Mouse (Mus musculus) spleen, postnatal 14 days (tissue): Measurements from ENCODE around the gene Crybg1.
"Not testable (repeated sequence)": the region's sequence is repeated elsewhere in the genome, so short reads cannot be mapped to it uniquely, and the experiment has no call there.

Source experiments
- DNase-seq, 2 experiments: peaks; one replicate each; pipeline ENCODE4 v3.0.0; 2021 to 2022; ENCODE audit warnings: low spot score in 2 of 2

Crybg1 gene

GRCm38 (mm10) chr10:43973244-43973643 lies 175.4 kb downstream of the Crybg1 start:
- no peak for DNase-seq

GRCm38 (mm10) chr10:43964943-43965342 lies 183.7 kb downstream of the Crybg1 start:
- DNase-seq, result no peak

- DNase-seq, result peak; percentile 17 to 58
These were observed 194.7 kb downstream of the Crybg1 start for GRCm38 (mm10) chr10:43953942-43954341.

DNA sequence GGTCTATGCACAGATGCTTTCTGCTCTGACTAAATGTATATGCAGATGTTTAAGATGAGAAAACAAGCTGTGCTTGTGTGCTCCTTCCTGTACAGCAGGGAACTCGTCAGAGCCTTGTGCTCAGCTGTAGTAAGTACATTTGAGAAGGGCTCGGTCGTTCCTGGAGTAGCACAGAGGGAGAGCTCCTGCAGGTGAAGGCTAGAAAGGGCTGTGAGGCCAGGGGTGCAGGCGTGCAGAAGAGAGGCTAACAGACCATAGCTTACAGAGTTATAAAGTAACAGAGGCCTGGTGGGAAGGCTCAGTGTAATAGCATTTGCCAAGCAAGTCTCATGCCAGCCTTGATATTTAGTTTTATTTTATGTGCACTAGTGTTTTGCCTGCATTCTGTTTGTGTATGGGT lies 203.2 kb downstream of the Crybg1 start:
- no peak for DNase-seq

DNA sequence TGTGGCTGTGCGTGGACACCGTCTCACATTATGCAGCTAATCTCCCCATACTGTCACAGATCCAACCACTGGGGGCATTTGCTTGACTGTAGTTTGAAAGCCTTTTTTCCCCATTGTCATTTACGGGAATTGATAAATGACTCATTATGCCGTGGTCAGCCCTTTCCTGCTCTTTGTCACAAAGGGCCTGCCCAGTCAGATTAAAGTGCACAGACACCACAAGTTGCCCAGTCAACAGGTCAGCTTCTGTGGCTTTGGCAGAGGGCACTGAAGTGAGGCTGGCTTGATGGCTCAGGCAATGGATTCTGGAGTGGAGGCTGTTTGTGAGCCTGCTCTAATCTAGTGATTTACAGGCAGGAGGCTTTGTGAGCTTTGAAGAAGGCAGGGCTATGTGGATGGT lies 204.9 kb downstream of the Crybg1 start:
- no peak for DNase-seq

DNA sequence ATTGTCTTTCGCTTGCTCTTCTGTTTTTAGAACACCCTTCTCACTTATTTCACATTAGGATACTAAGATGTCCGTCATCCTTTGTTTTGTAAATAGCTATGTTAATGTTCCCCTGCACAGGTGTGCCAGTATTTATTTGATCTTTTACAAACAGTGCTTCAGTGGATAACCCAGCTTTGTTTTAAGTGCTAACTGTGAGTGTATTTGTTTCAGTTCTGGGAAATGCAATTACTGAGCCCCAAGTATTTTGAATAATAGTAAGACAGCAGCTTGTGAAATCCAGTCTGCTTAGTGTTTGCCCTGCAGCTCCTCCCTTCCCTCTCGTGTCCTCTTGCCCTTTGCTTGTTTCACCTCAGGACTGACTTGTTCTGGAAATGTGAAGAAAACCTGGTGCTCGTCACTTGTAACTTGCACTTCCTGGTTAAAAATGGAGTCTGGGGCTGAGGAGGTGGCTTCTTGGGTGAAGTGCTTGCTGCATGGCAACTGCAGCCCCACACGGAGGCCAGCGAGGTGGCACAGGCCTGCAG lies 209.5 kb downstream of the Crybg1 start:
- no peak for DNase-seq

- no peak for DNase-seq
These were observed 220.1 kb downstream of the Crybg1 start for GRCm38 (mm10) chr10:43928596-43928995.

DNA sequence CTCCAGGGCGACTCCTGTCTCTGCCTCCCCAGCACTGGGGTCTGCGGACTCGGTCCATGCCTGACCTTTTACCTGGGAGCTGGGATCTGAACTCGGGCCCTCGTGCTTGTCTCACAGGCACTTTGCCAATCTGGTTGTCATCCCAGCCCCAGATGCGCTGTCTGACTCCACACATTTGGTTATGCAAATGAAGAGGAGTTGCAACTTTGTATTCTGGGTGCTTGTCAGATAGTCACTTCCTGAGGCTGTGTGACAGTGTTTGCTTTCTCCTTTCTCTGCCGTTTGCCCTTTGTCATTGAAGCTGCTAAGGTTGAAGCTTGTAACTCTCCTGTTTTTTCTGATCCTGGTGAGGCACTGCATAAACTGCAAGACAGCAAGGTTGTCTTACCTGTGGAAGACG lies 220.9 kb downstream of the Crybg1 start:
- DNase-seq, result no peak

- DNase-seq, result not testable (repeated sequence)
These were observed 222.9 kb downstream of the Crybg1 start for GRCm38 (mm10) chr10:43925776-43926175.

DNA sequence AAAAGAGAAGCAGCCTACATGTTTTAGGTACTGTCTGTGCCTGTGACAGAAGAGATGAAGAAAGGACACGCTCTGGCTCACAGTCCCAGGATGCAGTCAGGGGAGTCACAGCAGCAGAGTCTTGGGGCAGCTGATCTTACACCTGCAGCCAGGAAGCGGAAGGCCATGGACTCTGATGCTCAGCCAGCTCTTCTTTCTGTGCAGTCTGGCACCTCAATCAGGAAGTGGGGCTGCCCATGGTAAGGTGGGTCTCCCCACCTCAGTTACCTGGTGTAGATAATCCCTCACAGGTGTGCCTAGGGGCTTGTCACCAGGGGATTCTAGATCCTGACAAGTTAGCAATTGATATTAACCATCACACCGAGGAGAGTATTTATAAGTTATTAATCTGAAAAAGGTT lies 225.6 kb downstream of the Crybg1 start:
- no peak for DNase-seq

DNA sequence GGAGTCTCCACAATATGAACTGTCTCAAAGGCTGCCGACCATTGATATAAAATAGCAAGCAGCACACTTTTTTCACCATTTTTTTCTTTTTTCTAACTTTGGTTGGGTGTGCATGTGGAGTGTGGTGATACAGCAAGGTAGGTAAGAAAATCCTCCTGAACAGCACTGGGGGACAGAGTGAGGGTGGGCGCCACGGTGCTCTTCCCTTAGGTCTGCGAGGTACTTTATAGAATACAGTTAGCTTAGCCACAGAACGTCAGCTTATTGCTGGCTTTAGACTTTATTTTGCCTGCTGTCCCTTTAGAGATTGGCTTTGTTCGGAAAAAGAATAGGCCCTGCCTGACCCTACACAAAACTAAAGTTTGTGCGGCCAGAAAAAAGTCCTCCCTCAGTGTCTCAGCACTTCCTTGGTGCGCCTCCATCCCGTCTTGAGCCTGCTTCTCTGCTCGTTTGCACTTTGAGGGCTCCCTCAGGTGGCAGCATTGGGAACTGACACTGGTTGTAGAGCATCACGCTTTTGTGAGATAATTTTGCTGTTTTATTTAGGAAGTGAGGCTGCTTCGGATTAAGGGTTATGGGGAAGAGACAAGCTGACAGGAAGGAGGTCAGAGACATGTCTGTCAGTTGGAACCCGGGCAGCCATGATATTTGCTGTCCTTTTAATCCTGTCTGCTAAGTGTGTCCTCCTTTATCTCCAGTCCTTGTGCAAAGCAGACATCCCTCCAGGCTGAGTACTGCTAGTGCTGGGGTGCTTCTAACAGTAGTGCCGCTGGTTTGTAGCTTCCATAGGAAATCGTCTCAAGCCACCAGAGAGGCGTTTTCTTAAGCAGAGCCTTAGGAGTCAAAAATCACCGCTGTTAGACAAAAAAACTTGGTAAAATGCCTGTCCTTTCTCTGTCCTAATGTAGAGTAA lies 229.7 kb downstream of the Crybg1 start:
- peak; percentile 78 to 90 for DNase-seq

GRCm38 (mm10) chr10:43916737-43917136 lies 231.9 kb downstream of the Crybg1 start:
- no peak for DNase-seq

- no peak for DNase-seq
These were observed 232.5 kb downstream of the Crybg1 start for GRCm38 (mm10) chr10:43916181-43916580.

- no peak for DNase-seq
These were observed 236.4 kb downstream of the Crybg1 start for GRCm38 (mm10) chr10:43912236-43912635.

DNA sequence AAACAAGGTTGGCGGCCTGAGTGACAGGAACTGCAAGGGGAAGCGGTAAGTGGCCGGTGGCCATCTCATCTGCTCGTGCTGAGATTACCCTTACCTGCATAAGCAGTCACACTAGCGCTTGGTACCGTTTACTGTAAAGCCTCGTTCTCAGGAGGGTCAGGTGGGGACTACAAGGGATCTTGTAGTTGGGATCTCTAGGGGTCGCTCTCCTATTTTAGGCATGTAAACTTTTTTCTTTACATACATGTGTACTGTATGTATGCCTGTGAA lies 237.8 kb downstream of the Crybg1 start:
- no peak for DNase-seq

DNA sequence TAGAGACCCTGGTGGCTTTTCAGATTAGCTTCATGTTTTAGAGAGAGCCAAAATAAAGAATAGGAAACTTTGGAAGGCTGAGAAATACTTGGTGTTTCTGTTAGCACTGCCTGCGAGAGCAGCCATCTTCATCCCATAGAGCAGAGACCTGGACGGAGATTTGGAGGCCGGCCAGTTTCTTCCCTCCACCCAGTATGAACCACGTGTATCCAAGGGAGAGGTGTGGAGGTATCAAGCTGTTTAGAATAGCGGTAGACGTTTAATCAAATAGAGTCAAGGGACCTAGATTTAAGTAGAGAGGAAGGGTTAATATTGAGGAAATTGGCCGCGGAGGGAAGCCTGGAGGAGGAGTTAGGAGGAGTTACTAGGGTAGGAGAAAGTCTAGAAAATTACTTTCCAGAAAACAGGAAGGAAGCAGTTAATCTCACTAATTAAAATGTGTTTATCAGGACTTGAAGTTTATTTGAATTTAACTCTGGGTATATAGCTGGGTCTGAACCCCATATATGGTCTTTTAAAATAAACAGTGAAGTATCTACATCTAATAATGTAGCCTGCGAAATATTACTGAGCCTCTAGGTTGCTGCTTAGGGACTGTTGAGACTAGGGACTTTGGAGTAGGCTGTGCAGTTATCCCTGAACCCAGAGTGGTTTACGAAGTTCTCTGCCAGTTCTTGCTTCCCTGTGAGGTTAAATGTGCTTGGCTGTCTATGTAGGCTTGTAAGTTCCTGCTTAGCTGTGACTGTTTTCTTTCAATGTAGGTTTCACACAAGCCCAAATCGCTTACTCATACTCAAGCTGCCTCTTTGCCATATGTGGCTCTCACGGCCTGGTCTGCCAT lies 238.4 kb downstream of the Crybg1 start:
- no peak for DNase-seq

GRCm38 (mm10) chr10:43904569-43904968 lies 244.1 kb downstream of the Crybg1 start:
- DNase-seq, result no peak

GRCm38 (mm10) chr10:43901578-43902194 lies 247.0 kb downstream of the Crybg1 start, which contains the start of the genes Qrsl1 and Rtn4ip1:
TSS of gene Qrsl1 (minus strand) at chr10:43901745.
TSS of gene Rtn4ip1 (plus strand) at chr10:43901807.
- DNase-seq, result peak; percentile 84 to 91

- peak in 1 of 2 experiments; percentile 9 for DNase-seq
These were observed 247.6 kb downstream of the Crybg1 start for GRCm38 (mm10) chr10:43900883-43901570.
